Mouse (Mus musculus): Measurements from ENCODE around the gene Ptgs2. TPM values are rescaled to one million over a fixed set of nuclear protein-coding genes. Genes with fewer than 3 reads are reported as not detected.

Gene Ptgs2
- total RNA-seq (2021) (under 1 TPM; 0.57 to 0.66 TPM), polyA plus RNA-seq (2012; rRNA removed) (0.57 and 0.82 TPM in 2 replicates)
- long read RNA-seq, result 0 reads

DNA sequence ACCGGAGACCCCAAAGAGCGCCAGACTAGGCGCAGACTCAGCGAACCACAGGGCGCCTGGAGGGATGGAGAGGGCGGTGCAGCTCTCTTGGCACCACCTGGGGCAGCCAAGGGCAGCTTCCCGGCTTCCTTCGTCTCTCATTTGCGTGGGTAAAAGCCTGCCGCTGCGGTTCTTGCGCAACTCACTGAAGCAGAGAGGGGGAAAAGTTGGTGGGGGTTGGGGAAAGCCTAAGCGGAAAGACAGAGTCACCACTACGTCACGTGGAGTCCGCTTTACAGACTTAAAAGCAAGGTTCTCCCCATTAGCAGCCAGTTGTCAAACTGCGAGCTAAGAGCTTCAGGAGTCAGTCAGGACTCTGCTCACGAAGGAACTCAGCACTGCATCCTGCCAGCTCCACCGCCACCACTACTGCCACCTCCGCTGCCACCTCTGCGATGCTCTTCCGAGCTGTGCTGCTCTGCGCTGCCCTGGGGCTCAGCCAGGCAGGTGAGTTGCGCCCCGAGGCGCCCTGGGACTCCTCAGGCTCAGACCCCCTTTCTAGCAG is at the start of gene Ptgs2:
TSS of gene Ptgs2 (plus strand) at position 242 of the 544 bp plus-strand sequence.
- WGBS, result 2% methylated on average over 26 of the region's 26 CpGs
- DNase-seq, result peak; percentile 46 to 64
- intact Hi-C loops (cut with DNase I), result no loop called here
- H3K9ac ChIP-seq (ENCODE audit: low read depth, low read length), result peak within 1 kb of the TSS; percentile 77
- H3K4me1 ChIP-seq (ENCODE audit: control insufficient read depth, insufficient read depth, low read length), result no peaks in the 10 kb centered on the region; the same call in 1 of the 2 replicates
- H3K27ac ChIP-seq, result peak within 1 kb of the TSS; percentile 28
- no peaks in the 10 kb centered on the region for H3K79me2 ChIP-seq (replicated peaks; ENCODE audit: control insufficient read depth, insufficient read depth, low read length)
- TF ChIP-seq POLR2A (IDR thresholded peaks at IDR 0.05; ENCODE audit: insufficient read depth, low read depth, low read length) (peak; percentile 36; the same call in 1 of the 2 replicates), EP300 (IDR thresholded peaks at IDR 0.05; ENCODE audit: insufficient read depth, low read depth, low read length) (no peak), CTCF (IDR thresholded peaks at IDR 0.05) (peak; percentile 17; the same call in 1 of the 2 replicates)
- peak within 1 kb of the TSS; percentile 35 for H3K4me3 ChIP-seq
- H3K27me3 ChIP-seq (ENCODE audit: control insufficient read depth, insufficient read depth, low read length), result peaks cover 2% of the 10 kb centered on the region; the same call in 1 of the 2 replicates
- no peaks in the 10 kb centered on the region for H3K36me3 ChIP-seq (ENCODE audit: control insufficient read depth, insufficient read depth, low read length)

DNA sequence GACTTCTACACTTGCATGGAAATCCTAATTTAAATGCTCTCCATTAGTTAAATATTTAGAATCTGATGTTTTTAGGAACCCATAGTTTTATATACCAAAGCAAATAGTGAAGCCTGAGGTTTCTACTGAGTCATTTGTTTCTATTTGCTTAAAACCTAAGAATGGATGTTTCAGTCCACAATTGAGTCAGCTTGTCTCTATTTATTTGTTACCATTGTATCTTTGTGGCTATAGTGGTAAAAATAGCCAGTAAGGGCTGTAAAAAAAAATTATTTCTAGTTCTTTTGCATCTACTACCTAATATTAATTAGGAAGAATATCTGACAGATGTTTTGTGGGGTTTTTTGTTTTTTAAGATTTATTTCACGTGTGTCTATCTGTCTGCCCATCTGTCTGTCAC is 49.6 kb upstream of the Ptgs2 start:
- H3K27ac ChIP-seq, result no peak overlapping the region
- no peaks in the 10 kb centered on the region for H3K79me2 ChIP-seq (replicated peaks; ENCODE audit: control insufficient read depth, insufficient read depth, low read length)
- H3K4me1 ChIP-seq (ENCODE audit: control insufficient read depth, insufficient read depth, low read length), result no peaks in the 10 kb centered on the region
- TF ChIP-seq EP300 (IDR thresholded peaks at IDR 0.05; ENCODE audit: insufficient read depth, low read depth, low read length) (no peak), CTCF (IDR thresholded peaks at IDR 0.05) (no peak), POLR2A (IDR thresholded peaks at IDR 0.05; ENCODE audit: insufficient read depth, low read depth, low read length) (no peak)
- WGBS, result 74% methylated on average over 1 of the region's 1 CpGs
- intact Hi-C loops (cut with DNase I), result no loop called here
- no peaks in the 10 kb centered on the region for H3K36me3 ChIP-seq (ENCODE audit: control insufficient read depth, insufficient read depth, low read length)
- H3K27me3 ChIP-seq (ENCODE audit: control insufficient read depth, insufficient read depth, low read length), result no peaks in the 10 kb centered on the region
- no peak overlapping the region for H3K9ac ChIP-seq (ENCODE audit: low read depth, low read length)
- no peak overlapping the region for H3K4me3 ChIP-seq
- no peak for DNase-seq

DNA sequence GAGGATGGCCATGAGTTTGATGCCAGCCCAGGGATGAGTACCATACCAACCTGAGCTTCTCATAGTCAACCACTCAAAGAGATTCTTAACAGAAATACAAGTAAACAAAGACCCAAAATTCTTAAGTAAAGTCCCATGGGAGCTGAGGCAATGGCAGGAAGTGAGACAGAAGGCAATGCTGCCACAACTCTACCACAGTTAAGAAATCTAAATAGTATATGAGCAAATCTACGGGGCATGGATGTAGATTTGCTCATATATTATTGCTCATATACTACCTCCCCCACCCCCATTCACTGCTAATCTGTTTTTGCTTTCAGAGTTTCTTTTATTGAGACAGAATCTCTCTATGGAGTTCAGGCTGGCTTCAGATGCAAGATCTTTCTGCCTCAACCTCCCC is 34.1 kb upstream of the Ptgs2 start:
- Histone ChIP-seq H3K79me2 (replicated peaks; ENCODE audit: control insufficient read depth, insufficient read depth, low read length) (no peaks in the 10 kb centered on the region), H3K27me3 (ENCODE audit: control insufficient read depth, insufficient read depth, low read length) (no peaks in the 10 kb centered on the region), H3K4me3 (no peak overlapping the region), H3K9ac (ENCODE audit: low read depth, low read length) (no peak overlapping the region), H3K4me1 (ENCODE audit: control insufficient read depth, insufficient read depth, low read length) (no peaks in the 10 kb centered on the region), H3K27ac (no peak overlapping the region), H3K36me3 (ENCODE audit: control insufficient read depth, insufficient read depth, low read length) (no peaks in the 10 kb centered on the region)
- intact Hi-C loops (cut with DNase I), result no loop called here
- WGBS, result 83% methylated on average over 1 of the region's 1 CpGs
- TF ChIP-seq CTCF (IDR thresholded peaks at IDR 0.05) (no peak), EP300 (IDR thresholded peaks at IDR 0.05; ENCODE audit: insufficient read depth, low read depth, low read length) (no peak), POLR2A (IDR thresholded peaks at IDR 0.05; ENCODE audit: insufficient read depth, low read depth, low read length) (no peak)
- no peak for DNase-seq

DNA sequence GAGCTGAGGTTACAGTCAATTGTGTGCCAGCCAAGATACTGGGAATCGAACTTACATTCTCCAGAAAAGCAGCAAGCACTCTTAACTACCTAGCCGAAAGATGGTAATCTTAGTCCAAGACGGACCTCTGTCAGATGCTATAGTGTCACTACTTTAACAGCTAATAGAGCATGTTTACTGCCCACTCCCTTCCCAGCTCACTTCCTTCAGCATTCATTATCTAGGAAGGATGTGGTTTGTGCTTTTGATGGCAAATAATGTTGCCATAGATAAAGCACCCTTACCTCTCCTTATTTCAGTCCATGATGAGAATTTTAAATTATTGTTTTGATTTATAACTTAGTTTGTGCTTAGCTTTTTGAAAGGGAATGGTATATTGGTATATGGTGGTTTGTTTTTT is 27.0 kb upstream of the Ptgs2 start:
- DNase-seq, result no peak
- H3K79me2 ChIP-seq (replicated peaks; ENCODE audit: control insufficient read depth, insufficient read depth, low read length), result no peaks in the 10 kb centered on the region
- no peak overlapping the region for H3K9ac ChIP-seq (ENCODE audit: low read depth, low read length)
- TF ChIP-seq EP300 (IDR thresholded peaks at IDR 0.05; ENCODE audit: insufficient read depth, low read depth, low read length) (no peak), CTCF (IDR thresholded peaks at IDR 0.05) (no peak), POLR2A (IDR thresholded peaks at IDR 0.05; ENCODE audit: insufficient read depth, low read depth, low read length) (no peak)
- H3K27ac ChIP-seq, result no peak overlapping the region
- H3K36me3 ChIP-seq (ENCODE audit: control insufficient read depth, insufficient read depth, low read length), result no peaks in the 10 kb centered on the region
- intact Hi-C loops (cut with DNase I), result no loop called here
- 65% methylated on average over 3 of the region's 3 CpGs for WGBS
- H3K4me3 ChIP-seq, result no peak overlapping the region
- H3K4me1 ChIP-seq (ENCODE audit: control insufficient read depth, insufficient read depth, low read length), result no peaks in the 10 kb centered on the region
- no peaks in the 10 kb centered on the region for H3K27me3 ChIP-seq (ENCODE audit: control insufficient read depth, insufficient read depth, low read length)

DNA sequence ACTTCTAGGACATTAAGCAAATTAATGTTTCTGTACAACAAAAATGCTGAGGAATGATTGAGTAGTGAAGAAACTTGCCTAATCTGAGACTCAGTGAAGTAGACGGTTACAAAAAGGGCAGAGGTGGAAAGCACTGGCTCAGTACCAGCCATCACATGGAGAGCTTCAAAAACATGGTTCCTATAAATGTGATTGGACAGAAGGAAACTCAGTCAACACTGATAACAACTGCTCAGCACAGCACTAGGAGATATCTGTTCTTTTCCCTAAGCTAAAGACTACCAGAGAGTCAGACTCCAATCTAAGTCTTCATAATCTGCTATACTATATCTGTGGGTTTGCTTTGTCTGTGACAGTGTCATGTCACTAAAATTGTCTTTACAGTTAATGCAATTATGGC is 25.2 kb upstream of the Ptgs2 start:
- Histone ChIP-seq H3K4me1 (ENCODE audit: control insufficient read depth, insufficient read depth, low read length) (no peaks in the 10 kb centered on the region), H3K79me2 (replicated peaks; ENCODE audit: control insufficient read depth, insufficient read depth, low read length) (no peaks in the 10 kb centered on the region), H3K9ac (ENCODE audit: low read depth, low read length) (no peak overlapping the region), H3K4me3 (no peak overlapping the region), H3K36me3 (ENCODE audit: control insufficient read depth, insufficient read depth, low read length) (no peaks in the 10 kb centered on the region), H3K27me3 (ENCODE audit: control insufficient read depth, insufficient read depth, low read length) (no peaks in the 10 kb centered on the region), H3K27ac (no peak overlapping the region)
- no peak for DNase-seq
- 33% methylated on average over 1 of the region's 1 CpGs for WGBS
- intact Hi-C loops (cut with DNase I), result no loop called here
- TF ChIP-seq EP300 (IDR thresholded peaks at IDR 0.05; ENCODE audit: insufficient read depth, low read depth, low read length) (no peak), CTCF (IDR thresholded peaks at IDR 0.05) (no peak)

DNA sequence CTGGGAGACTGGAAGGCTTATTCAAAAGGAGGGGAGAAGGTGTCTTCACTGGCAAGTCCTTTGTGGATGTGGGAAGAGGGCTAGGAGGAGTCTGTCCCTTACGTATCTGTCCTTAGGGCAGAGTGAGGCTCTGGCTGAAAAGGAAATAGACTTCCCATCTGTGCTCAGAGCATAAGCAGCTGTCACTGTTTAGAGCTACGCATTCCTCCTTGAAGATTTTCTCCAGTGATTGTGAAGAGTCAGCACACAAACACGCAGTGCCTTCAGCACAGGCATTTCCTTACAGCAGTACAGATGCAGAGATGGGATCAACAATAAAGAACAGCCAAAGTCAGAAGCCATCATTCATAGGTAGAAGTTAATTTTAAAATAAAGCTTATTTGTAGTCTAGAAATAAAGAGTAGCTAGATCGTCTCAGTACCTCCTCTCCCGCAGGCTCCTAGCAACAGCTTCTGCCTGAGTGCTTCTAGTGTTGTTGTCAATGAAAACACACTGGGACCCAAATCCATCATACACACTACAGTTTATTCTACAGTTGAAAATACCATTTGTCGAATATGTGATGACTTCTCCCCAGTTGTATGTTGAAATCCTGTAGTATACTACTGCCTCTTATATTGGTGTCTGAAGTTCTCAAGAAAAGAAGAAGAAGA is 10.7 kb upstream of the Ptgs2 start:
- TF ChIP-seq CTCF (IDR thresholded peaks at IDR 0.05) (no peak), POLR2A (IDR thresholded peaks at IDR 0.05; ENCODE audit: insufficient read depth, low read depth, low read length) (no peak), EP300 (IDR thresholded peaks at IDR 0.05; ENCODE audit: insufficient read depth, low read depth, low read length) (no peak)
- no peak overlapping the region for H3K9ac ChIP-seq (ENCODE audit: low read depth, low read length)
- no peak for DNase-seq
- no peak overlapping the region for H3K4me3 ChIP-seq
- H3K36me3 ChIP-seq (ENCODE audit: control insufficient read depth, insufficient read depth, low read length), result no peaks in the 10 kb centered on the region
- no peak overlapping the region for H3K27ac ChIP-seq
- H3K27me3 ChIP-seq (ENCODE audit: control insufficient read depth, insufficient read depth, low read length), result no peaks in the 10 kb centered on the region
- WGBS, result 62% methylated on average over 6 of the region's 6 CpGs
- no peaks in the 10 kb centered on the region for H3K4me1 ChIP-seq (ENCODE audit: control insufficient read depth, insufficient read depth, low read length)
- intact Hi-C loops (cut with DNase I), result no loop called here
- no peaks in the 10 kb centered on the region for H3K79me2 ChIP-seq (replicated peaks; ENCODE audit: control insufficient read depth, insufficient read depth, low read length)

Measured in heart, adult 2 months (tissue).